Mouse (Mus musculus): Measurements from ENCODE around the gene Fam208a. TPM values are rescaled to one million over a fixed set of nuclear protein-coding genes. Genes with fewer than 3 reads are reported as not detected.

Gene Fam208a
- polyA plus RNA-seq, 1 experiment: 22.1 TPM

DNA sequence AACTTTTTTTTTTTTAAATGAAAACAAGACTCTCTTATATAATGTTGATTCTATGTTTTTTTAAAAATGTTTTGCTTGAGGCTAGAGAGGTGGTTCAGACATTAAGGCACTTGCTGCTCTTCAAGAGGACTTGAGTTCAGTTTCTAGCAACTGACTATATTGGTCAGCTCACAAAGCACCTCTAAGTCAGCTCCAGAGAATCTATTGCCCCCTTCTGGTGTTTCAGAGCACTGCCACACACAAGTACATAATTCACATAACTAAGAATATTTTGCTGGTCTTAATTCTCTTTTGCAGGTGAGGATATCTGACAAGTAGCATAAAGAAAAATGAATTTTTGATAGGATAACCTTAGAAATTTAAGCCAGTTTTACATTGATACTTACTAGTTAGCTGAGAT lies 12.3 kb downstream of the Fam208a start:
- H3K27ac ChIP-seq (ENCODE audit: insufficient read depth, low read depth, low read length): no peak overlapping the region
- peaks cover 5% of the 10 kb centered on the region for H3K4me1 ChIP-seq (ENCODE audit: control insufficient read depth, insufficient read depth, low read length)

GRCm38 (mm10) chr14:27444851-27445281 lies 16.2 kb downstream of the Fam208a start:
- H3K4me3 ChIP-seq (ENCODE audit: insufficient read depth, low read length): no peak overlapping the region
- H3K4me1 ChIP-seq (ENCODE audit: control insufficient read depth, insufficient read depth, low read length): peaks cover 5% of the 10 kb centered on the region
- H3K27ac ChIP-seq (ENCODE audit: insufficient read depth, low read depth, low read length): no peak overlapping the region
- TF ChIP-seq POLR2A (IDR thresholded peaks at IDR 0.05; ENCODE audit: borderline replicate concordance, low read depth, low read length) (no peak), CTCF (IDR thresholded peaks at IDR 0.05; ENCODE audit: low read depth, low read length) (no peak)

More for the DNA sequence above, 12.3 kb downstream of the Fam208a start:
- TF ChIP-seq POLR2A (IDR thresholded peaks at IDR 0.05; ENCODE audit: borderline replicate concordance, low read depth, low read length): no peak
- TF ChIP-seq CTCF (IDR thresholded peaks at IDR 0.05; ENCODE audit: low read depth, low read length): no peak
- H3K4me3 ChIP-seq (ENCODE audit: insufficient read depth, low read length): no peak overlapping the region

GRCm38 (mm10) chr14:27446963-27447362 lies 18.3 kb downstream of the Fam208a start:
- H3K4me1 ChIP-seq (ENCODE audit: control insufficient read depth, insufficient read depth, low read length): peaks cover 5% of the 10 kb centered on the region
- H3K4me3 ChIP-seq (ENCODE audit: insufficient read depth, low read length): no peak overlapping the region
- H3K27ac ChIP-seq (ENCODE audit: insufficient read depth, low read depth, low read length): no peak overlapping the region
- TF ChIP-seq POLR2A (IDR thresholded peaks at IDR 0.05; ENCODE audit: borderline replicate concordance, low read depth, low read length) (no peak), CTCF (IDR thresholded peaks at IDR 0.05; ENCODE audit: low read depth, low read length) (no peak)

- Histone ChIP-seq H3K4me3 (ENCODE audit: insufficient read depth, low read length) (no peak overlapping the region), H3K27ac (ENCODE audit: insufficient read depth, low read depth, low read length) (no peak overlapping the region), H3K4me1 (ENCODE audit: control insufficient read depth, insufficient read depth, low read length) (no peaks in the 10 kb centered on the region)
- TF ChIP-seq POLR2A (IDR thresholded peaks at IDR 0.05; ENCODE audit: borderline replicate concordance, low read depth, low read length): no peak
- no peak for TF ChIP-seq CTCF (IDR thresholded peaks at IDR 0.05; ENCODE audit: low read depth, low read length)
Measured at GRCm38 (mm10) chr14:27491399-27491798, 62.8 kb downstream of the Fam208a start.

DNA sequence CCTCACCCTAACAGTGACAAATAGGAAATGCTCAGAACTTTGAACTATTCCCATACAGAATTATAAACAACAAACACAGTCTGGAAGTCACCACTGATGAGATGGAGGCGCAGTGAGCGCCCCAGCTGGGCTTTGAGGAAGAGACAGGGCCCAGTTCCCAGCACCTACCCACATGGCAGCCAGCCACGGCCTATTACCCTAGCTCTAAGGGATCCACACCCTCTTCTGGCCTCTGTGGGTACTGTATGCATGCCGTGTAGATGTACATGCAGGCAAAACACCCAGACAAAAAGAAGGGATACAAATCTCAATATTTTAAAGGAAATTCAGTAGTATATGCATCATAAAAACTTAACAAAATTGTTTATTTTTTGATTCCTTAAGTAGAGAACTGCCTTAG lies 64.9 kb downstream of the Fam208a start:
- no peak overlapping the region for H3K27ac ChIP-seq (ENCODE audit: insufficient read depth, low read depth, low read length)
- no peak for TF ChIP-seq CTCF (IDR thresholded peaks at IDR 0.05; ENCODE audit: low read depth, low read length)
- TF ChIP-seq POLR2A (IDR thresholded peaks at IDR 0.05; ENCODE audit: borderline replicate concordance, low read depth, low read length): no peak
- peaks cover 3% of the 10 kb centered on the region for H3K4me1 ChIP-seq (ENCODE audit: control insufficient read depth, insufficient read depth, low read length)
- H3K4me3 ChIP-seq (ENCODE audit: insufficient read depth, low read length): no peak overlapping the region

DNA sequence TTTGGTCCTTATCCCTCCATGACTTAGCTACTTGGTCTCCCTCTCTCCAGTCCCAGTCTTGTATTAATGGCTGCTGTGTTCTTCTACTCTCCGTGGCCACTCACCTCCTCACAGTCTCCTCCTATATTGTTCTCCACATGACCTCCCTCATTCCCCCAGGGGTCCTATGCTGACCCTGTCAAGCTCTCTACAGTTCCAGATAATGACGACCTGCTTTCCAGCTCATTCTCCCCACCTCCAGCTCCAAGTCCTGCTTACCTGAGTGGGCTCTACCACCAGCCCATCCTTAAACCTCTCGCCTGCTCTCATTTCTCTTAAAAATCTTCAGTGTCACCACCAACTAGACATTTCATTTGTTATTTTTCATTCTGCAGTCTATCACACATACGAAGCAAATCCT lies 72.5 kb downstream of the Fam208a start:
- H3K27ac ChIP-seq (ENCODE audit: insufficient read depth, low read depth, low read length): no peak overlapping the region
- peaks cover 5% of the 10 kb centered on the region for H3K4me1 ChIP-seq (ENCODE audit: control insufficient read depth, insufficient read depth, low read length)
- TF ChIP-seq CTCF (IDR thresholded peaks at IDR 0.05; ENCODE audit: low read depth, low read length): no peak
- no peak for TF ChIP-seq POLR2A (IDR thresholded peaks at IDR 0.05; ENCODE audit: borderline replicate concordance, low read depth, low read length)
- no peak overlapping the region for H3K4me3 ChIP-seq (ENCODE audit: insufficient read depth, low read length)

GRCm38 (mm10) chr14:27507894-27508643 lies 79.4 kb downstream of the Fam208a start, which contains the start of gene Ccdc66:
Ccdc66 (minus strand) TSS chr14:27508460.
- Histone ChIP-seq H3K27ac (ENCODE audit: insufficient read depth, low read depth, low read length) (no peak within 1 kb of the TSS), H3K4me1 (ENCODE audit: control insufficient read depth, insufficient read depth, low read length) (peaks cover 4% of the 10 kb centered on the region), H3K4me3 (ENCODE audit: insufficient read depth, low read length) (peak within 1 kb of the TSS; percentile 90)
- no peak for TF ChIP-seq CTCF (IDR thresholded peaks at IDR 0.05; ENCODE audit: low read depth, low read length)
- no peak for TF ChIP-seq POLR2A (IDR thresholded peaks at IDR 0.05; ENCODE audit: borderline replicate concordance, low read depth, low read length)

GRCm38 (mm10) chr14:27508644-27509301 lies 80.1 kb downstream of the Fam208a start:
- TF ChIP-seq POLR2A (IDR thresholded peaks at IDR 0.05; ENCODE audit: borderline replicate concordance, low read depth, low read length) (no peak), CTCF (IDR thresholded peaks at IDR 0.05; ENCODE audit: low read depth, low read length) (no peak)
- Histone ChIP-seq H3K4me3 (ENCODE audit: insufficient read depth, low read length) (peak overlapping the region; percentile 90), H3K27ac (ENCODE audit: insufficient read depth, low read depth, low read length) (no peak overlapping the region), H3K4me1 (ENCODE audit: control insufficient read depth, insufficient read depth, low read length) (peaks cover 2% of the 10 kb centered on the region)

DNA sequence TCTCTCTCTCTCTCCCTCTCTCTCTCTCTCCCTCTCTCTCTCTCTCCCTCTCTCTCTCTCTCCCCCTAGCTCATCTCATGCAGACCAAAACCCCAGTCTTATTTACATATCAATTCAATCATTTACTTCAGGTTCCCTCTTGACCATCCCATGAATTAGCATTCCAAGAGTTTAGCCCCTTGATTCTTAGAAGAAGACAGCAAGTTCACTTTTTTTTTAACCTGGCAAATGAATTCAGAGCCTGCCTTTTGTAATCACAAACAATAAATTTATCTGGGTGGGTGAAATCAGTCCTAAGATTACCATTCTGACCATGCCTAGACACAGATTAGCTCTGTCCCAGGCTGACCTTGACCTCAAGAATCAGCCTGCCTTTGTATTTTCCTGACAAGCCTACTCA lies 95.9 kb downstream of the Fam208a start:
- no peak overlapping the region for H3K4me3 ChIP-seq (ENCODE audit: insufficient read depth, low read length)
- no peaks in the 10 kb centered on the region for H3K4me1 ChIP-seq (ENCODE audit: control insufficient read depth, insufficient read depth, low read length)
- TF ChIP-seq CTCF (IDR thresholded peaks at IDR 0.05; ENCODE audit: low read depth, low read length): no peak
- TF ChIP-seq POLR2A (IDR thresholded peaks at IDR 0.05; ENCODE audit: borderline replicate concordance, low read depth, low read length): no peak
- H3K27ac ChIP-seq (ENCODE audit: insufficient read depth, low read depth, low read length): no peak overlapping the region

Other genes with a start within 250 kb of the Fam208a start
- gene Ccdc66, start 79.6 kb downstream of the Fam208a start, polyA plus RNA-seq (2012; ENCODE audit: insufficient read depth, insufficient read length, missing spikeins): 8.4 and 11.3 TPM in 2 replicates
- not detected in 2 replicates for gene Erc2, start 193.6 kb downstream of the Fam208a start, polyA plus RNA-seq (2012; ENCODE audit: insufficient read depth, insufficient read length, missing spikeins)